Mouse (Mus musculus) megakaryocyte-erythroid progenitor cell, adult 5 weeks (primary cell): ENCODE data around the gene Cobl. TPM values are rescaled to one million over a fixed set of nuclear protein-coding genes. Genes with fewer than 3 reads are reported as not detected.

Source experiments
- polyA plus RNA-seq: library from polyadenylated mRNA; stranded (reverse); fragments of >175 nt; gene quantifications from 2 replicates; pipeline ENCODE4 v1.2.3, GENCODE M21; 2012

Cobl gene
- polyA plus RNA-seq, result not detected in 2 replicates

DNA sequence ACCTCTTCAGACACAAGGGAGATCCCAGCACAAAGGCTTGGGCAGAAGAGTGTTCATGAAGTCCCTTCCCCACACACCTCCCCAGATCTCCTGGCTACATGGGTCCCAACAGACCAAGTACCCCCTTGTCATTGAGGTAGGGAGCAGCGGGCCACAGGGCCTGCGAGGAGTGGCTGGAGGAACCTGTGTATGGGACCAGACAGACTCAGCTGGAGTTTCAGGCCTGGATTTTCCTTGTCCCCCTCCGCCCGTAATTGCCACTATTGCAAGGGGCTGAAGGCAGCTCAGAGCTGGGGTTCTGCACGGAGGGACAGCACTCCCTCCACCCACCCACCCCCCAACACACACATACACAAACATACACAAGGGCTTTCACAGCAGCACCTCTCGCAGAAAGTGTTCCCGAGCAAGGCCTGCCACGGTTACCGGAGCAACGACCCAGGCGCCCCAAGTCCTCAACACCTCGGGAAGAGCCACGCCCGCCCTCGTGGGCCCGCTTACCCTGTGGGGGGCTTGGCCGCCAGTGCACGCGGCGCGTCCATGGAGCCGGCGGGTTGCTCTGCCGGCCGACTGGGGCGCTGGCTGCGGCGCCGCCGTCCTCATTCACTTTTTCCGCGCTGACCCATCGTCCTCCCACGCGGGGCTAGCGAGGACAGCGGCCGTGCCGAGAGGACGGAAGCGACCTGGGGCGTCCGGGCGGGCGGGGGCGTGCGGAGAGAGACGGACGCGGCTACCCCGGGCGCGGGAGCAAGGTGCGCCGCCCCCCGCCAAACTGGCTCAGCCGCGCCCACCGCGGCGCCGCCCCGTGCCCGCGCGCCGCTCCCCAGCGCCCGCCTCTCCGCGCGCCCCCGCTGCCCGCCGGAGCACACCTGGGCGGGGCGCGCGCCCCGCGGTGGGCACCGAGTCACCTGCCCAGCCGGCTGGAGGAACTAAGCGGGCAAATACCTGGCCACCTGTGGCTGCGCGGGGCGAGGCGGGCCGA is at the start of gene Cobl:
Gene Cobl, minus strand, starts transcription at position 780 of the 982 bp plus-strand sequence.

